Mouse (Mus musculus) thymus, postnatal 10 days (tissue): ENCODE results near the gene Cyp46a1.
A peak's percentile ranks its signal among the peaks of the same experiment; 100 is the strongest.

Experiments
- DNase-seq, 2 experiments: peaks; one replicate each; pipeline ENCODE4 v3.0.0; 2021; ENCODE audit warnings: low spot score in 2 of 2

Gene Cyp46a1

DNA sequence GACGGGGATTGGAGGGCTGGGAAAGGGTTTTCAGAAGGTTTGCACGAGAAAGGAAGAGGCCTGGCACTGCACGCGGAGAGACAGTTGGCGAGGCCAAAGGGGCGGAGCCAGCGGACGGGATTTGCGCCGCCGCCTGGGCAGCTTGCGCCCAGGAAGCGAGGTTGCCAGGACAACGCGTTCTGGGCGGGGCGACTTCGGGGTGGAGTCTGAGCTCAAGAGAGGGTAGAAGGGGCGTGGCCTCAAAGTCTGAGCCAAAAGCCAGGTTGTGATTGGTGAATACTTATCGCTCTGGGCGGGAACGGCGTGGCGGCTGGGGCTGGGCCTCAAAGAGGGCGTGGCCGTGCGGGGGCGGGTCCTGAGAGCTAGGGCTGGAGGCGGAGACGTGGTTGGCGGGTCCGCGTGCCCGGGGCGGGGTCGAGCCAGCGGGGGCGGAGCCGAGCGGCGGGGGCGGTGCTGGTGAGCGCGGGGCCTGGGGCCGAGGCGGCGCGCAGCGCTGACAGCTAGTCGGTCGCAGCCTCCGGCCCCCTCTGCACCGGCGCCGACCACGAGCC is at the start of gene Cyp46a1:
Cyp46a1 (plus strand) TSS at position 487 of the 551 bp plus-strand sequence.
- DNase-seq: peak; percentile 89 to 92

DNA sequence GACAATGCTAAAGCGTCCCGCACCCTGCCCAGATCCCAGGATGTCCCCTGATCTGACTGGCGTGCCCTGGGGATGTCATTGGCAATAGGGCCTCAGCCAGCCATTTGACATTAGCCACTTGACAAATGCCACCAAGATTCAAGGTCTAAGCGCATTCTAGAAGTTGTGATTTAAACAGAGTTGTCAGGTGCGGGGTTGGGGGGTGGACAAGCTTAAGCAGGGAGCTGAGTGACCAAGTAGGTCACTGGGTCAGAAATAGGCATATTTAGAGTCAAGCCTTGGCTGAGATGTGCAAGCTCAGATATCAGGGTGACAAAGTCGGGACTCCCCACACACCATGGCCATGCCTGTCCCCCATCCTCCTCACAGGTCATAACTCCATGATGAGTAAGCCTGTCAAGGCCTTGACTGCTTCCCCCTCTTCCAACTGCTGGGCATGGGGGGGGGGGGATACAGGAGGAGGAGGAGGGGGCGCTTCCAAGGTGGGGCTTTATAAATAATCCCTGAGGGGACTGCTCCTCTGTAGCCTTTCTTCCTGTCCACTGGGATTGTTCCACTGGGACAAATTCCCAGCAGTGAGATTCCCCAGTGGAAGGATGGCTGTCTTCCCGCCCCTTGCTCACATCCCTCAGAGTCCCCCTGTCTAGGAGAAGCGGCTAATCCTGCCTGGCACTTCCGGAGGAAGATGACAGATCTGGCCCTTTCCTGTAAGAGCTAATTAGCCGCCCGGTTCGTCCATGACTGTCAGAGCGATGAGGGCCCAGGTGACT is 49.5 kb upstream of the Cyp46a1 start:
- DNase-seq: no peak

DNA sequence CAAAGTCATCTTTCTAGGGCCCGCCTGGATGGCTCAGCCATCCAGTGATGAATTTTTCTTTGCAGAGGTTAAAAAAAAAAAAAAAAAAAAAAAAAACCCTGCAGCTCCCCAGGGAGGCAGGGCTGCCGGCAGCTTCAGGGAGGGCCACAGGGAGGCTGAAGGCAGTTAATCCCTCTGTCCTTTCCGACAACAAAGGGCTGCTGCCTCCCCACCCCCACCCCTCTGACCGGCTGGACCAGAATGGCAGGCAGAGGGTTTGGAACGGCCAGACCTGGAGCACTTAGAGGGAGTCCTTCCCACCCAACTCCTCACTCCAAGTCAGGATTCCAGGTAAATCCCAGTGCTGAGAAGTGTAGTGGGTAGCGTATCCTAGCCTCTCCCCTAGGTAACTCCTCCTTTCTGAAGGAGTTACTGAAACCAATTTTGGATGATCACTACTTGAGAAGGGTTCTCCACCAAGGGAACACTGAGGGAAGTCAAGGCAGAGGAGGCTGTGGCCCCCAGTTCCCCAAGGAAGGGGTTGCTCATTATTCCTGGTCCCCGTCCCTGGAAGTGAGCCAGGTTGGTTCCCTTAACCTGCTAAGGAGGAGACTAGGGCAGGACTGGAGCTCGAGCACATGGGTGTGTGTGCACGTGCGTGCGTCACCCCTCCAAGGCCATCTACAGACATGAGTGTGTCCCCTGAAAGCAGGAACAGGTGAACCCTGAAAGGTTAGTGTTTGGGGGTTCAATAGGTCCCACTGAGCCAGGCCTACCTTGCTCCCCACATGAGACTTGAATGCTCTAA is 48.8 kb upstream of the Cyp46a1 start:
- DNase-seq: no peak

- DNase-seq: no peak
Measured at GRCm38 (mm10) chr12:108286381-108286780, 47.8 kb upstream of the Cyp46a1 start.

DNA sequence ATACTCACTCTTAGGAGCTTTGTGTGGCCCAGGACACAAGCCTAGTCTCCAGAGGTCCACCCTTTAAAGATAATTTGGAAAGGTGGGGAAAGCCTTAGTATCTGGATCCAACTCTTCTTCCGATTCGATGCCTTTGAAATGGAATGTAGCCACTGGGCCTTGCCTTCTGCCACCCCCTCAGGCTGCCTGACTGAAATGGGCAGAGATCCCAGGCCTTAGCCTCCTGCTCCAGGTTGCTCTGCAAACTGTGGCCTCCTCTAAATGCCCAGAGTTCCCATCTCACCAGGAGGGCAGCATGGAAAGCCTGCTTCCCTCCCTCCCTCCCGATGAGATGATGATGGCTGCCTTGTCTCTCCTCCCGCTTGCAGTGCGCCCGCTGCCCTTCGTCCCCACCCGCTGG is 47.2 kb upstream of the Cyp46a1 start:
- no peak for DNase-seq

- no peak for DNase-seq
Measured at GRCm38 (mm10) chr12:108288127-108288880, 45.9 kb upstream of the Cyp46a1 start.

DNA sequence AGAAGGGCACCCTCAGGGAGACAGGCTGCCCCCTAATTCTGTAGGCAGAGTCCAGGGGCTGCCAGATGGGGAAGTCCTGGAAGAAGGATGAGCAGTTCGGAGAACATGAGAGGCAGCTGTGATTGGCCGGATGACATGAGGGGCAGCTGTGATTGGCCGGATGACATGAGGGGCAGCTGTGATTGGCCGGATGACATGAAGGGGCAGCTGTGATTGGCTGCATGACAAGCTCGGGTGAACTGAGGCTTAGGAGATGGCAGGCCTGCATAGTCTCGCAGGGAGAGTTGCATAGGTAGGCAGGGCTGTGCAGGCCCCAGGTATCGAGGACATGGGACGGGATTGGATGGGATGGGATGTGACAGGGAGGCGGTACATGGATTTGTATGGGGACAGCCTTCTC is 41.8 kb upstream of the Cyp46a1 start:
- DNase-seq: peak in 1 of 2 experiments; percentile 17

DNA sequence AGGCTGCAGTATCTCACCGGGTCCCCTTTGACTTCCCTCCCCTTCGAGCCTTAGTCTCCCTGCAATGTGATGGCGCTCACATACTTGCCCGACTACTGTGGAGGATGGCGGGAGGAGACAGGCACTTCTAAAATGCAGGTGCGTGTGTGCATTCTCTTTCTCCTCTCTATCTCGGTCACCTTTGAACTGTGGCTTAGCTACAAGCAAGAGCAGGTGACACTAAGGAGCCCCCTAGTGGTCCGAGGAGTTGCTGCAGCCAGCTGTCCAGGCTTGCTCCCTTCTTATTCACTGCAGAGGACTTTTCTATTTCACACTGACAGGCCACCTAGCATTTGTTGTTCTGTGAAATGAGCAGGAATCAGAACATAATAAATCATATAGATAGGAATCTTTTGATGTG is 41.2 kb upstream of the Cyp46a1 start:
- peak; percentile 67 to 84 for DNase-seq

- no peak for DNase-seq
Measured at GRCm38 (mm10) chr12:108294620-108295019, 39.6 kb upstream of the Cyp46a1 start.

DNA sequence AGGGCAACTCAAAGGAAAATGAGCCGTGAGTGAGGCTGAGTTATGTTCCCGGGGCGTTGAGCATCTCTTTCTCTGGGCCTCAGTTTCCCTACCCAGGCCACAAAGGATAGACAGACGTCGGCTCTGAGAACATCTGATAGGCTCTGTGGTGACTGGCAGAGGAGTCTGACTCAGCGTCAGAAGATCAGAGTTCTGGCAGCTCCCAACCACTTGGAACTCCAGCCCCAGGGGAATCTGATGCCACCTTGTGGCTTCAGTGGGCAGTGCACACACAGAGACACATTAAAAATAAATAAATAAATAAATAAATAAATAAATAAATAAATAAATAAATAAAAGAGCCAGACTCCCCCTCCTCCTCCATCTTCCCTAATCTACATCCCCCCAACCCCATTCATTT is 37.1 kb upstream of the Cyp46a1 start:
- DNase-seq: no peak

GRCm38 (mm10) chr12:108301006-108301405 is 33.2 kb upstream of the Cyp46a1 start:
- DNase-seq: no peak

- no peak for DNase-seq
Measured at GRCm38 (mm10) chr12:108303778-108304365, 30.3 kb upstream of the Cyp46a1 start.

- DNase-seq: no peak
Measured at GRCm38 (mm10) chr12:108305172-108305571, 29.0 kb upstream of the Cyp46a1 start.

DNA sequence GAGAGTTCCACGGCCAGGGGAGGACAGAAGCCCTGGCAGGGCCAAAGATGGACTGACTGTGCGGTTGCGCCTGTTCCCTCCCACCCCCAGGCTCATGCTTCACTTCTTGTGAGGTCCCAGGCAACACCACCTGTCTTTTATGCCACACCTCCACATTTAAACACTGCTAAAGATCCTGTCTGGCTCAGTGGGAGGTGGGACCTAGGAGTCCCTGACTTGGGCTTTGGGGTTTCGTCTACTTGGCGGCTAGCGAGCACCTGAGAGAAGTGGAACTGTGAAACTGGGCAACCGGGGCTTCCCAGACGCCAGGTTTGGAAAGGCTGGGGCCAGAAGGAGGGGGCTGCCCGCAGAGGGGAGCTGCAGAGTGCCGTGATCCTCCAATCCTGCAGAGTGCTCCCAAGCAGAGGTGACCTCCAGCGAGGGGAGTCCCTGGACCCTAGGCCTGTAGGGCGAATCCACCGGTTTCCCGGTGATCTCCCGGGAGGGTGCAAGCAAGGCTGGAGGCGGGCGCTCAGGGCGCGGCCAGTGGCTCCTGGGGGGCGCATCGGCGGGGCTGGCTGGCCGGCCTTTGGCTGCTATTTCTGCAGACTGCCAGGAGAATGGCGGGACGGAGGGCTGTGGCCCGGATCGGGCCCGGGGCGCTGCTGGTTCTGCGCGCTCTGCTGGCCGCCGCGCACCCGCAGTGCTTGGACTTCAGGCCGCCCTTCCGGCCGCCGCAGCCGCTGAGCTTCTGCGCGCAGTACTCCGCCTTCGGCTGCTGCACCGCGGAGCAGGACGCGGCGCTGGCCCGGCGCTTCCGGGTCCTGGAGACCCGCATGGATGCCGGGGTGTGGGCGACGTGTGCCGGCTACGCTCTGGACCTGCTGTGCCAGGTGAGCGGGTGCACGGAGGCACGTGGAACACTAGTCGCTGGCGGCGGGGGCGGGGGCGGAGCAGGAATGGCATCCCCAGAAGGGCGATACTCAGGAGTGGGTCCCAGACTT is 28.1 kb upstream of the Cyp46a1 start, which contains the start of gene Hhipl1:
Hhipl1 (plus strand) TSS at position 459 of the 983 bp plus-strand sequence.
- no peak for DNase-seq

DNA sequence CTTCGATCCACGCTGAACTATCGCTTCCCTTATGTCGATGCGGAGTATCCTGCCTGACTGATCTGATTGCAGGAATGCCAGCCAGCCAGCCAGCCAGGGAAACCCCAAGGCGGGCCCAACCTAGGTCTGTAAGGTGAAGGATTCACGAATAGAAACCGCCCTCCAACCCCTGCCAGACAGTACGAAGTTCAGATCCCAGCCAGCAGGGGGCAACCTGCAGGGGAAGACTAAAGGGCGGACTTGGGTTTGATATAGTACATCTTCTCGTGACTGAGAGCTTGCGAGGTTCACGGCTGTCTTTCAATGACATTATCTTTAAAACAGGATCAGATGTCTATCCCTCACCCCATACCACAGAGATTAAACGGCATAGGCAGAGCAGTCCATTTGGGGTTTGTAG is 26.6 kb upstream of the Cyp46a1 start:
- DNase-seq: peak; percentile 22 to 67

- DNase-seq: no peak
Measured at GRCm38 (mm10) chr12:108308363-108308856, 25.8 kb upstream of the Cyp46a1 start.

- DNase-seq: no peak
Measured at GRCm38 (mm10) chr12:108309116-108309794, 24.9 kb upstream of the Cyp46a1 start.

DNA sequence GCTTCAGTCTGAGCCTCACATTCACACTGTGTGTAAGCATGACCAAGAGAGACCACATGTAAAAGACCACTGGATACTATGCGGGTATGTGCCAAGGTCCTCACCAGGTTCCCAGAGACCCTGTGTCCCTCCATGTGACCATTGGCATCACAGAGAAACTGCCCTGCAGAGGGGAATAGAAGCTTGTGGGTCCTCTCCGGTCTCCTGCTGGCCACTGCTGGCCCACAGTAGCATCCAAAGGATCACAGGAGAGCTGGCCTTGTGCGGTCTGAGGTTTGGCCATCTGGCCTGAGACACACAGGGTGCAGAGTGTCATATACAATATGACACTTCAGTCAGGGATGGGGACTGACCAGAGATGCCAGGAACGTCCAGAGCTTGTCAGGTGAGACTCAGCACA is 24.1 kb upstream of the Cyp46a1 start:
- no peak for DNase-seq

DNA sequence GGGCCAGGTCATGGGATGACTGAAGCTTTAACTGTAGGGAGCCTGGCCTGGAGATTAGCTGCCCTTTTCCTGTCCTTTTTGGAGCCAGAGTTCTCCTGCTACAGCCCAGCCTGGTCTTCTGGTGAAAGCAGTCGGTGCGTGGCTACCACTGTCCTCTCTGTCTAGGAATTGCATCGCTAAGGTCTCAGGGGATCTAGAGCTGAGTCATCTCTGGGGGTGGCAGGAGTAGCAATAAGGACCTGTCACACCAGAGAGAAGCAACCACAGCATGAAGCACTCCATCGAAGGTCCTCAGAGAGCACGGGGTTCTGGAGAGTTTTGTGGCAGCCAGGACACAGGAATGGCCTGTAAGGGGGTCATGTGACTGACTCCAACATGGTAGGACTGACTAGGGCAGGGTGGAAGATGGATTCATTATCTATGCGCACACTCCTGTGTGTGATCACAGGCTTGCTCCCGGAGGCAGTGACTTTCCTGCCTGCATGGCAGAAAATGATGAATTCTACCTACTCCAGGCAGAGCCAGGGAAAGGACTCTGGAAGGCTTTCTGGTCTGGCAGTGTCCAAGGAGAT is 23.6 kb upstream of the Cyp46a1 start:
- no peak for DNase-seq
